Mouse (Mus musculus): Measurements from ENCODE around the gene Tbc1d22b. TPM values are rescaled to one million over a fixed set of nuclear protein-coding genes. Genes with fewer than 3 reads are reported as not detected.
A peak's percentile ranks its signal among the peaks of the same experiment; 100 is the strongest.

Tbc1d22b gene
- total and polyA plus RNA-seq, 2 experiments from 2014 or later: 5.3 to 8.0 TPM

DNA sequence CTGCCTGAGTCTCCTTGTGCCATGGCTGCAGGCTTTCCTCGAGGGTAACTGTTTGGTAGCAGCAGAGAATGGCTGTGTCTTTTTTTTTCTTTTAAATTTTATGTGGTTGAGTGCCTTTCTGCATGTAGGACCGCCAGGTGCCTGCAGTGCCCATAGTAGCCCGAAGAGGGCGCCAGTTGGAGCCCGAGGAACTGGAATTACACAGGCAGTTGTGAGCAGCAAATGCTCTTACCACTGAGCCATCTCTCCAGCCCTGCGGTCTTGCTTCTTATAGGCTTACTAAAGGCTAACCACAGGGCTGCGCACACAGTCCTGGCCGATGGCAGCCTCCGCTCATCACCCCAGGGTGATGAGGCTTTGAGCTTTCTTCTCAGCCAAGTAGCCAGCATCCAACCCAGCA, 18.3 kb upstream of the Tbc1d22b start:
- Histone ChIP-seq H3K27me3 (ENCODE audit: control insufficient read depth, insufficient read depth, low read length) (no peaks in the 10 kb centered on the region), H3K36me3 (replicated peaks; ENCODE audit: control insufficient read depth, insufficient read depth, low read length) (no peaks in the 10 kb centered on the region), H3K4me1 (ENCODE audit: control insufficient read depth, insufficient read depth) (no peaks in the 10 kb centered on the region), H3K27ac (ENCODE audit: low read depth) (no peak overlapping the region), H3K9me3 (replicated peaks; ENCODE audit: control insufficient read depth, low read length) (0 out of 2 replicates have a peak, but pooled peaks cover under 1% of the 10 kb centered on the region), H3K9ac (replicated peaks; ENCODE audit: low read depth, low read length) (no peak overlapping the region), H3K4me3 (ENCODE audit: low read depth, low read length) (no peak overlapping the region), H3K4me2 (ENCODE audit: low read depth, low read length) (no peak overlapping the region)
- DNase-seq (ENCODE audit: low spot score): no peak
- ATAC-seq (ENCODE audit: insufficient read depth, low read depth): no peak; the same call in 1 of the 2 replicates
- 68% methylated on average over 9 of the region's 9 CpGs for WGBS
- TF ChIP-seq EP300 (IDR thresholded peaks at IDR 0.05; ENCODE audit: low read depth) (no peak), CTCF (IDR thresholded peaks at IDR 0.05; ENCODE audit: low read depth) (no peak)

DNA sequence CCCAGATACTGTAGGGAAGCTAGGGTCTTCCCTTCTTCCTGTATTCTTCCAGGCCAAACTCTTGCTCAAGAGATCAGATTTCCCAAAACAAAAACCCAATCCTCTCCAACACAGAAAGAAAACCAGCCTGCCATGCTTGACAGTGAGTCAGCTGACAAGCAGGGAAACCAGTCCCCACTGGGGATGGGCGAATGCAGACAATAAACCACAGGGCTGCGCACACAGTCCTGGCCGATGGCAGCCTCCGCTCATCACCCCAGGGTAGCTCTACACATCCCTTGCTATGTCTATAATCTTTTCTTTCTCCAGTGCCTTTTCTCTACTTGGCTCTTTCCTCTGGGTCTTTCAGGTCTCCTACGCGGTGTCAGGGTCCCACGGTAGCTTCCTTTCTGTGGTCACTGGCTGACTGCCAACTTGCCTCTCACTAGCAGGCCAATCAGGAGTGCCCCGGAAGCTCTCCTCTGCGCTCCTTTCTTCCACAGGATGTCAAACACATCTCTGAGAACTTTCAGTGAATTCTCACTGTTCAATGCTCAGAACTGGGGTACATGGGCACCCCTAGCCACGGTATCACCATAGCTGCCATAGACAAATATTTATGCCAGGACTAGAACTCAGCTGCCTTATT, 17.7 kb upstream of the Tbc1d22b start:
- Histone ChIP-seq H3K36me3 (replicated peaks; ENCODE audit: control insufficient read depth, insufficient read depth, low read length) (no peaks in the 10 kb centered on the region), H3K9ac (replicated peaks; ENCODE audit: low read depth, low read length) (no peak overlapping the region), H3K4me1 (ENCODE audit: control insufficient read depth, insufficient read depth) (no peaks in the 10 kb centered on the region), H3K9me3 (replicated peaks; ENCODE audit: control insufficient read depth, low read length) (no peaks in the 10 kb centered on the region), H3K27ac (ENCODE audit: low read depth) (no peak overlapping the region), H3K4me2 (ENCODE audit: low read depth, low read length) (no peak overlapping the region), H3K4me3 (ENCODE audit: low read depth, low read length) (no peak overlapping the region), H3K27me3 (ENCODE audit: control insufficient read depth, insufficient read depth, low read length) (no peaks in the 10 kb centered on the region)
- WGBS: 55% methylated on average over 10 of the region's 10 CpGs
- ATAC-seq (ENCODE audit: insufficient read depth, low read depth) (no peak), DNase-seq (ENCODE audit: low spot score) (no peak)
- TF ChIP-seq CTCF (IDR thresholded peaks at IDR 0.05; ENCODE audit: low read depth): no peak
- no peak for TF ChIP-seq EP300 (IDR thresholded peaks at IDR 0.05; ENCODE audit: low read depth)

DNA sequence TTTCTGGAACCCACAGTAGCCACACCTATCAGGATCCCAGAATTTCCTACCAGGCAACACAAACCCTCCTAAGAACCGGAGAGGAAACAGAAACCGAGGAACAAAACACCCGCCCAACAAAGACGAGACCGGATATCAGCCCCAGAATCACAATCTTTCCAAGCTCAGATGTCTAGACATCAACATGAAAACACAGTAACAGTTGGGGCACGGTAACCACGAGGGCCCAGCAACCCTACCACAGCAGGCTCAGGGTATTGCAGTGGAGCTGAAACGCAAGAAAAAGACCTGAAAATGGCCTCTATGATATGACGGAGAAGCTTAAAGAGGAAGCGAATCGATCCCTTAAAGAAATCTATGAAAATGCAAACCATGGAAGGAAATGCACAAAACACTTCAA, 15.7 kb upstream of the Tbc1d22b start:
- TF ChIP-seq CTCF (IDR thresholded peaks at IDR 0.05; ENCODE audit: low read depth): no peak
- no peak for TF ChIP-seq EP300 (IDR thresholded peaks at IDR 0.05; ENCODE audit: low read depth)
- ATAC-seq (ENCODE audit: insufficient read depth, low read depth) (no peak), DNase-seq (ENCODE audit: low spot score) (no peak)
- Histone ChIP-seq H3K4me1 (ENCODE audit: control insufficient read depth, insufficient read depth) (no peaks in the 10 kb centered on the region), H3K9me3 (replicated peaks; ENCODE audit: control insufficient read depth, low read length) (no peaks in the 10 kb centered on the region), H3K36me3 (replicated peaks; ENCODE audit: control insufficient read depth, insufficient read depth, low read length) (no peaks in the 10 kb centered on the region), H3K27me3 (ENCODE audit: control insufficient read depth, insufficient read depth, low read length) (no peaks in the 10 kb centered on the region), H3K9ac (replicated peaks; ENCODE audit: low read depth, low read length) (no peak overlapping the region), H3K4me2 (ENCODE audit: low read depth, low read length) (no peak overlapping the region), H3K4me3 (ENCODE audit: low read depth, low read length) (no peak overlapping the region), H3K27ac (ENCODE audit: low read depth) (no peak overlapping the region)
- 82% methylated on average over 11 of the region's 11 CpGs for WGBS

DNA sequence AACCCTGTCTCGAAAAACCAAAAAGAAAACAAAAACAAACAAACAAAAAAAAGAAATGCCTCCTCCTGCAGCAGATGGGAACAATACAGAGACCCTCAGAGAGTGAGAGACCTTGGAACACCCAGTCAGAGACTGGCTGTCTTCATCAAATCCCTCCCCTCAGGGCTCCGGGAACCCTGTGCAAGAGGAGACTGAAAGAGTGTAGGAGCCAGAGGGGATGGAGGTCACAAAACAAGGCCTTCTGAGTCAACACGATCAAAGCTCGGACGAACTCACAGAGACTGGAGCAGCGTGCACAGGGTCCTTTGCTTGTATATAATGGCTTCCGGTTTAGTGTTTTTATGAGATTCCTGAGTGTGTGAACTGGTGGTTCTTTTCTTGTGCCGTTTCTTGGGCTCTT, 9.2 kb upstream of the Tbc1d22b start:
- H3K27ac ChIP-seq (ENCODE audit: low read depth): no peak overlapping the region
- no peak for DNase-seq (ENCODE audit: low spot score)
- no peaks in the 10 kb centered on the region for H3K9me3 ChIP-seq (replicated peaks; ENCODE audit: control insufficient read depth, low read length)
- no peaks in the 10 kb centered on the region for H3K27me3 ChIP-seq (ENCODE audit: control insufficient read depth, insufficient read depth, low read length)
- no peak for ATAC-seq (ENCODE audit: insufficient read depth, low read depth)
- H3K36me3 ChIP-seq (replicated peaks; ENCODE audit: control insufficient read depth, insufficient read depth, low read length): no peaks in the 10 kb centered on the region
- no peak overlapping the region for H3K9ac ChIP-seq (replicated peaks; ENCODE audit: low read depth, low read length)
- no peak for TF ChIP-seq CTCF (IDR thresholded peaks at IDR 0.05; ENCODE audit: low read depth)
- TF ChIP-seq EP300 (IDR thresholded peaks at IDR 0.05; ENCODE audit: low read depth): no peak
- 89% methylated on average over 8 of the region's 8 CpGs for WGBS
- H3K4me2 ChIP-seq (ENCODE audit: low read depth, low read length): no peak overlapping the region
- H3K4me3 ChIP-seq (ENCODE audit: low read depth, low read length): no peak overlapping the region
- no peaks in the 10 kb centered on the region for H3K4me1 ChIP-seq (ENCODE audit: control insufficient read depth, insufficient read depth)

DNA sequence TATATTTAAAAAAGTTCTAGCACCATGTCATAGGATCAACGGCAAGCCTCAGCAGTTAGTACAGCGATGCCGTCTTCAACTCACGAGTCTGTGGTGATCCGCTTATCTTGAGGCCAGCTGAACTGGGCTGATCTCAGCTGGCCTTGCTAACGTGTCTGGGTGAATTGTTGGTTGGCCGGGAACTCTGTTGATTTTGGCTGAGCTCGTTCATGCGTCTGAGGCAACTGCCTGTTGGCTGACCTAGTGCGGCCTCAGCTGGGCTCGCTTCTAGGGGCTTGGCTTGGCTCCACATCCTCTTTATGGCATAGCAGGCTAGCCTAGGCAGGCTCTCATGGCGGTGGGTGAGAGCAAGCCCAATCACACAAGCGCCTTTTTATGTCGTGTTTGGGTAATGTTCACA, 8.2 kb upstream of the Tbc1d22b start:
- DNase-seq (ENCODE audit: low spot score) (peak; percentile 64), ATAC-seq (ENCODE audit: insufficient read depth, low read depth) (peak; percentile 83)
- Histone ChIP-seq H3K4me3 (ENCODE audit: low read depth, low read length) (no peak overlapping the region), H3K36me3 (replicated peaks; ENCODE audit: control insufficient read depth, insufficient read depth, low read length) (no peaks in the 10 kb centered on the region), H3K4me1 (ENCODE audit: control insufficient read depth, insufficient read depth) (no peaks in the 10 kb centered on the region), H3K9me3 (replicated peaks; ENCODE audit: control insufficient read depth, low read length) (no peaks in the 10 kb centered on the region), H3K27me3 (ENCODE audit: control insufficient read depth, insufficient read depth, low read length) (no peaks in the 10 kb centered on the region), H3K4me2 (ENCODE audit: low read depth, low read length) (no peak overlapping the region), H3K9ac (replicated peaks; ENCODE audit: low read depth, low read length) (no peak overlapping the region; the same call in 1 of the 2 replicates), H3K27ac (ENCODE audit: low read depth) (no peak overlapping the region)
- 44% methylated on average over 14 of the region's 14 CpGs for WGBS
- no peak for TF ChIP-seq EP300 (IDR thresholded peaks at IDR 0.05; ENCODE audit: low read depth)
- TF ChIP-seq CTCF (IDR thresholded peaks at IDR 0.05; ENCODE audit: low read depth): no peak

Measured in heart, postnatal 0 days (tissue).